Mouse (Mus musculus): ENCODE results near the gene Gpatch11.
A peak's percentile ranks its signal among the peaks of the same experiment; 100 is the strongest.
"Not testable (repeated sequence)": the region's sequence is repeated elsewhere in the genome, so short reads cannot be mapped to it uniquely, and the experiment has no call there.

Gpatch11 gene

GRCm38 (mm10) chr17:78834856-78835835 is at the start of gene Gpatch11, which contains the start of gene Heatr5b:
Gpatch11 (plus strand) TSS chr17:78835567.
Heatr5b (minus strand) TSS chr17:78835364.
- peak; percentile 99 to 100 for DNase-seq (ENCODE audit: low spot score in 2 of 2)

- DNase-seq (ENCODE audit: low spot score in 2 of 2), result not testable (repeated sequence)
Measured at GRCm38 (mm10) chr17:78788273-78788672, 47.1 kb upstream of the Gpatch11 start.

- DNase-seq (ENCODE audit: low spot score in 2 of 2), result no peak
Measured at GRCm38 (mm10) chr17:78791068-78791689, 44.2 kb upstream of the Gpatch11 start.

GRCm38 (mm10) chr17:78791690-78792070 is 43.7 kb upstream of the Gpatch11 start:
- DNase-seq (ENCODE audit: low spot score in 2 of 2), result no peak

GRCm38 (mm10) chr17:78792122-78792521 is 43.2 kb upstream of the Gpatch11 start:
- DNase-seq (ENCODE audit: low spot score in 2 of 2), result no peak

- no peak for DNase-seq (ENCODE audit: low spot score in 2 of 2)
Measured at GRCm38 (mm10) chr17:78794390-78794789, 41.0 kb upstream of the Gpatch11 start.

- no peak for DNase-seq (ENCODE audit: low spot score in 2 of 2)
Measured at GRCm38 (mm10) chr17:78797222-78797621, 38.1 kb upstream of the Gpatch11 start.

GRCm38 (mm10) chr17:78809019-78809418 is 26.3 kb upstream of the Gpatch11 start:
- DNase-seq (ENCODE audit: low spot score in 2 of 2), result no peak

GRCm38 (mm10) chr17:78809582-78809981 is 25.8 kb upstream of the Gpatch11 start:
- DNase-seq (ENCODE audit: low spot score in 2 of 2), result no peak

GRCm38 (mm10) chr17:78824346-78824745 is 11.0 kb upstream of the Gpatch11 start:
- DNase-seq (ENCODE audit: low spot score in 2 of 2), result no peak

- no peak for DNase-seq (ENCODE audit: low spot score in 2 of 2)
Measured at GRCm38 (mm10) chr17:78836056-78836455, 689 bp downstream of the Gpatch11 start.

- DNase-seq (ENCODE audit: low spot score in 2 of 2), result no peak
Measured at GRCm38 (mm10) chr17:78842271-78842928, 7.0 kb downstream of the Gpatch11 start.

- no peak for DNase-seq (ENCODE audit: low spot score in 2 of 2)
Measured at GRCm38 (mm10) chr17:78856243-78856642, 20.9 kb downstream of the Gpatch11 start.

GRCm38 (mm10) chr17:78873886-78874285 is 38.5 kb downstream of the Gpatch11 start:
- no peak for DNase-seq (ENCODE audit: low spot score in 2 of 2)

GRCm38 (mm10) chr17:78881878-78882304 is 46.5 kb downstream of the Gpatch11 start:
- DNase-seq (ENCODE audit: low spot score in 2 of 2), result no peak

GRCm38 (mm10) chr17:78882401-78883112 is 47.2 kb downstream of the Gpatch11 start, which contains the start of gene Eif2ak2:
Eif2ak2 (minus strand) TSS chr17:78882573.
- peak; percentile 82 to 89 for DNase-seq (ENCODE audit: low spot score in 2 of 2)

GRCm38 (mm10) chr17:78883291-78883690 is 47.9 kb downstream of the Gpatch11 start:
- DNase-seq (ENCODE audit: low spot score in 2 of 2), result no peak

- DNase-seq (ENCODE audit: low spot score in 2 of 2), result no peak
Measured at GRCm38 (mm10) chr17:78885286-78886065, 50.1 kb downstream of the Gpatch11 start.

- no peak for DNase-seq (ENCODE audit: low spot score in 2 of 2)
Measured at GRCm38 (mm10) chr17:78888554-78888953, 53.2 kb downstream of the Gpatch11 start.

GRCm38 (mm10) chr17:78889184-78889583 is 53.8 kb downstream of the Gpatch11 start:
- no peak for DNase-seq (ENCODE audit: low spot score in 2 of 2)

- DNase-seq (ENCODE audit: low spot score in 2 of 2), result no peak
Measured at GRCm38 (mm10) chr17:78891020-78891419, 55.7 kb downstream of the Gpatch11 start.
